Mouse (Mus musculus) neural tube, embryonic 13.5 days (tissue): Measurements from ENCODE around the gene Adk. TPM values are rescaled to one million over a fixed set of nuclear protein-coding genes. Genes with fewer than 3 reads are reported as not detected.

Experiments used
- ATAC-seq: fragments of 200-750 bp; cut with Nextera tagmentation; 2 replicates; pipeline ENCODE4 v1.8.0; 2017; ENCODE audit warnings: low read depth, mild to moderate bottlenecking, moderate TSS enrichment, moderate library complexity
- H3K27ac ChIP-seq: fragments of 300-500 bp; sonication (generic); replicated peaks from 2 replicates; pipeline ENCODE4 v1.5.1; 2015; ENCODE audit warnings: moderate library complexity, mild to moderate bottlenecking, inconsistent platforms
- H3K27me3 ChIP-seq: fragments of 300-500 bp; sonication (generic); 2 replicates; pipeline ENCODE4 v1.6.1; 2015; ENCODE audit warnings: mild to moderate bottlenecking, inconsistent platforms
- H3K36me3 ChIP-seq: fragments of 300-500 bp; sonication (generic); 2 replicates; pipeline ENCODE4 v1.6.1; 2015; ENCODE audit warnings: mild to moderate bottlenecking, inconsistent platforms
- H3K4me1 ChIP-seq: fragments of 300-500 bp; sonication (generic); replicated peaks from 2 replicates; pipeline ENCODE4 v1.6.1; 2015; ENCODE audit warnings: inconsistent platforms
- H3K4me2 ChIP-seq: fragments of 300-500 bp; sonication (generic); 2 replicates; pipeline ENCODE4 v1.6.1; 2015; ENCODE audit warnings: inconsistent platforms, mild to moderate bottlenecking, moderate library complexity
- H3K4me3 ChIP-seq: fragments of 300-500 bp; sonication (generic); 2 replicates; pipeline ENCODE4 v1.5.1; 2015; ENCODE audit warnings: mild to moderate bottlenecking, inconsistent platforms
- H3K9ac ChIP-seq: fragments of 300-500 bp; sonication (generic); 2 replicates; pipeline ENCODE4 v1.6.1; 2015; ENCODE audit warnings: moderate library complexity, mild to moderate bottlenecking, inconsistent platforms
- H3K9me3 ChIP-seq: fragments of 300-500 bp; sonication (generic); 2 replicates; pipeline ENCODE4 v1.6.1; 2016; ENCODE audit warnings: inconsistent platforms
- WGBS: fragments of 180-500 bp; shearing (Covaris S2); methylation state at CpG from one replicate; pipeline ENCODE4 v1.1.7; 2015; 5-methylcytosine and 5-hydroxymethylcytosine counted together
- polyA plus RNA-seq: library from polyadenylated mRNA; unstranded; fragments of >200 nt; fragmentation: Nextera tagmentation; extraction: Ambion mirVana; gene quantifications from 2 replicates; pipeline ENCODE4 v1.2.1, GENCODE M21; 2015

Gene Adk
- polyA plus RNA-seq, 1 experiment from 2014 or later = 39.0 TPM

DNA sequence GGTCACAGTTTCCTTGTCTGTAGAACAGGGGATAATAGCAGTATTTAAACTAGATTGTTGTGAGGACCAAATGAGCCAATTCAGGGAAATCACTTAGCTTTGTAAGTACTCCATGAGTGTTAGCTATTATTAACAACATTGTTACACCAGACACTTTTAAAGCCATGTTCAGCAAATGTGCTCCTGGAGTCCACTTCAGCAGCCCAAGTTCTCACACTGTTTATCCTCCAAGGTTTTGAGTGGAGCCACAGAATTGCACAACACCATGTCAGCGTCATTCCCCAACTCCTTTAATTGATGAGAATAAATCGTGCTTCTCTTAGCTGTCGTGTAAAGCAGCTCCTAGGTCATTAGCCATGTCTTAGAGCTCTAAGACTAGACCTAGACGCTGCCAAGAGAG lies 437.8 kb downstream of the Adk start:
- H3K9me3 ChIP-seq = no peaks in the 10 kb centered on the region
- 55% methylated on average over 4 of the region's 4 CpGs for WGBS
- H3K27ac ChIP-seq = no peak overlapping the region
- no peaks in the 10 kb centered on the region for H3K36me3 ChIP-seq
- ATAC-seq = no peak
- H3K4me3 ChIP-seq = no peak overlapping the region
- no peak overlapping the region for H3K4me2 ChIP-seq
- H3K27me3 ChIP-seq = no peaks in the 10 kb centered on the region
- H3K9ac ChIP-seq = no peak overlapping the region
- peaks cover 5% of the 10 kb centered on the region; the same call in 1 of the 2 replicates for H3K4me1 ChIP-seq

Other genes with a start within 250 kb of the Adk start
- gene Plau, start 215.9 kb upstream of the Adk start, polyA plus RNA-seq = 1.2 TPM in 2 replicates
- 20.7 and 27.1 TPM in 2 replicates for gene Vcl, start 123.2 kb upstream of the Adk start, polyA plus RNA-seq
- 89.3 and 92.6 TPM in 2 replicates for gene Ap3m1, start 66 bp upstream of the Adk start, polyA plus RNA-seq